Mouse (Mus musculus): ENCODE data around the gene Hoxa9. TPM values are rescaled to one million over a fixed set of nuclear protein-coding genes. Genes with fewer than 3 reads are reported as not detected.
A peak's percentile ranks its signal among the peaks of the same experiment; 100 is the strongest.

Hoxa9 gene
- polyA plus RNA-seq, 1 experiment from 2014 or later = 0.11 TPM

GRCm38 (mm10) chr6:52245757-52246142, 14.9 kb upstream of the Hoxa9 start, which contains the start of gene Hoxa11:
Gene Hoxa11, minus strand, starts transcription at chr6:52245810.
- under 1% methylated on average over 20 of the region's 20 CpGs for WGBS
- peak within 1 kb of the TSS; percentile 33 for H3K4me2 ChIP-seq (ENCODE audit: low read length)
- H3K27ac ChIP-seq (replicated peaks in 1 of 2; ENCODE audit: control insufficient read depth in 1 of 2, insufficient read depth in 1 of 2, low read depth in 2 of 2, low read length in 2 of 2) = no peak within 1 kb of the TSS
- no peak within 1 kb of the TSS for H3K9ac ChIP-seq (ENCODE audit: low read length)
- peak within 1 kb of the TSS in 1 of 2 experiments; percentile 15; a peak in 1 of 4 replicates for H3K4me3 ChIP-seq (ENCODE audit: control insufficient read depth in 1 of 2, insufficient read depth in 1 of 2, low read depth in 1 of 2, low read length in 2 of 2)
- peaks cover 98% of the 10 kb centered on the region for H3K27me3 ChIP-seq (ENCODE audit: control insufficient read depth, insufficient read depth, low read length)
- H3K36me3 ChIP-seq (ENCODE audit: control insufficient read depth, insufficient read depth, low read length) = no peaks in the 10 kb centered on the region
- no peak for ATAC-seq (ENCODE audit: insufficient number of reproducible peaks, insufficient read depth, low FRiP score, low read depth)
- H3K9me3 ChIP-seq (ENCODE audit: control insufficient read depth, low read length) = no peaks in the 10 kb centered on the region
- peaks cover 0 to 6% of the 10 kb centered on the region in 2 experiments; a peak in 2 of 4 replicates for H3K4me1 ChIP-seq (ENCODE audit: control insufficient read depth in 2 of 2, insufficient read depth in 2 of 2, low read length in 2 of 2)

DNA sequence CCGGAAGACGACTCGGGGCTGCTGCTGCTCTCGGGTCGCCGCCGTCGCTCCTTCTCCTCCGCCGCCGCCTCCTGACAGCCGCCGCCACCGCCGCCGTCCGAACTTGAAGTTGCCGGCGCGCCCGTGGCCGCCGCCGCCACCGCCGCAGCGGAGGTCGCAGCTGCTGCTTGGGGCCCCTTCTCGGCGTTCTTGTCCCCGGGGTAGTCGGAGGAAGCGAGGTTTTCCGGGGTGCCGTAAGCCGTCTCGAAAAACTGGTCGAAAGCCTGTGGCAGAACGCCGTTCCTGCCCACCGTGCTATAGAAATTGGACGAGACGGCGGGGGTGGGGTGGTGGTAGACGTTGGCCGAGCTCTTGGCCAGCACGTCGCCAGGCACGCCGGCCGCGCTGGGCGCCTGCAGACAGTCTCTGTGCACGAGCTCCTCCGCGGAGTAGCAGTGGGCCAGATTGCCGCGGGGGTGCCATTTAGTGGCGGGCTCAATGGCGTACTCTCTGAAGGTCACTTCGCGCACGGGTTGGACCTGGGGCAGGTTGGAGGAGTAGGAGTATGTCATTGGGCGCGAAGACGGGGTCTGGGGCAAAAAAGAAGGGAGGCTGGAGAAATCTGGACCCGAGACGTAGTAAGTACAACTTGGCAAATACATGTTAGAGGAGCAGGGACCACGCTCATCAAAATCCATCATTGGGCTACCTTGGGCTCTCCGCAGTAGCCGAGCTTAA, 14.3 kb upstream of the Hoxa9 start:
- Histone ChIP-seq H3K4me3 (ENCODE audit: control insufficient read depth in 1 of 2, insufficient read depth in 1 of 2, low read depth in 1 of 2, low read length in 2 of 2) (peak overlapping the region in 1 of 2 experiments; percentile 15; a peak in 1 of 4 replicates), H3K9me3 (ENCODE audit: control insufficient read depth, low read length) (no peaks in the 10 kb centered on the region), H3K27ac (replicated peaks in 1 of 2; ENCODE audit: control insufficient read depth in 1 of 2, insufficient read depth in 1 of 2, low read depth in 2 of 2, low read length in 2 of 2) (no peak overlapping the region), H3K4me2 (ENCODE audit: low read length) (peak overlapping the region; percentile 33), H3K27me3 (ENCODE audit: control insufficient read depth, insufficient read depth, low read length) (peaks cover 100% of the 10 kb centered on the region), H3K9ac (ENCODE audit: low read length) (no peak overlapping the region), H3K36me3 (ENCODE audit: control insufficient read depth, insufficient read depth, low read length) (no peaks in the 10 kb centered on the region), H3K4me1 (ENCODE audit: control insufficient read depth in 2 of 2, insufficient read depth in 2 of 2, low read length in 2 of 2) (peaks cover under 1 to 6% of the 10 kb centered on the region in 2 experiments; a peak in 2 of 4 replicates)
- 1% methylated on average over 59 of the region's 71 CpGs for WGBS
- no peak for ATAC-seq (ENCODE audit: insufficient number of reproducible peaks, insufficient read depth, low FRiP score, low read depth)

- Histone ChIP-seq H3K4me2 (ENCODE audit: low read length) (peak overlapping the region; percentile 33; the same call in 1 of the 2 replicates), H3K27ac (replicated peaks in 1 of 2; ENCODE audit: control insufficient read depth in 1 of 2, insufficient read depth in 1 of 2, low read depth in 2 of 2, low read length in 2 of 2) (no peak overlapping the region), H3K27me3 (ENCODE audit: control insufficient read depth, insufficient read depth, low read length) (peaks cover 100% of the 10 kb centered on the region), H3K36me3 (ENCODE audit: control insufficient read depth, insufficient read depth, low read length) (no peaks in the 10 kb centered on the region), H3K4me3 (ENCODE audit: control insufficient read depth in 1 of 2, insufficient read depth in 1 of 2, low read depth in 1 of 2, low read length in 2 of 2) (peak overlapping the region in 1 of 2 experiments; percentile 15; a peak in 1 of 4 replicates), H3K9ac (ENCODE audit: low read length) (no peak overlapping the region), H3K9me3 (ENCODE audit: control insufficient read depth, low read length) (no peaks in the 10 kb centered on the region), H3K4me1 (ENCODE audit: control insufficient read depth in 2 of 2, insufficient read depth in 2 of 2, low read length in 2 of 2) (peaks cover 3 to 6% of the 10 kb centered on the region in 2 experiments; a peak in 2 of 4 replicates)
- 2% methylated on average over 23 of the region's 23 CpGs for WGBS
- ATAC-seq (ENCODE audit: insufficient number of reproducible peaks, insufficient read depth, low FRiP score, low read depth) = no peak
Measured at GRCm38 (mm10) chr6:52244471-52245039, 13.7 kb upstream of the Hoxa9 start.

- ATAC-seq (ENCODE audit: insufficient number of reproducible peaks, insufficient read depth, low FRiP score, low read depth) = no peak
- H3K4me3 ChIP-seq (ENCODE audit: control insufficient read depth in 1 of 2, insufficient read depth in 1 of 2, low read depth in 1 of 2, low read length in 2 of 2) = no peak overlapping the region
- H3K4me2 ChIP-seq (ENCODE audit: low read length) = no peak overlapping the region
- H3K9ac ChIP-seq (ENCODE audit: low read length) = no peak overlapping the region
- under 1% methylated on average over 12 of the region's 12 CpGs for WGBS
- H3K36me3 ChIP-seq (ENCODE audit: control insufficient read depth, insufficient read depth, low read length) = no peaks in the 10 kb centered on the region
- peaks cover 99% of the 10 kb centered on the region for H3K27me3 ChIP-seq (ENCODE audit: control insufficient read depth, insufficient read depth, low read length)
- peaks cover 3 to 6% of the 10 kb centered on the region in 2 experiments; a peak in 2 of 4 replicates for H3K4me1 ChIP-seq (ENCODE audit: control insufficient read depth in 2 of 2, insufficient read depth in 2 of 2, low read length in 2 of 2)
- H3K9me3 ChIP-seq (ENCODE audit: control insufficient read depth, low read length) = no peaks in the 10 kb centered on the region
- H3K27ac ChIP-seq (replicated peaks in 1 of 2; ENCODE audit: control insufficient read depth in 1 of 2, insufficient read depth in 1 of 2, low read depth in 2 of 2, low read length in 2 of 2) = no peak overlapping the region
Measured at GRCm38 (mm10) chr6:52243681-52244121, 12.8 kb upstream of the Hoxa9 start.

DNA sequence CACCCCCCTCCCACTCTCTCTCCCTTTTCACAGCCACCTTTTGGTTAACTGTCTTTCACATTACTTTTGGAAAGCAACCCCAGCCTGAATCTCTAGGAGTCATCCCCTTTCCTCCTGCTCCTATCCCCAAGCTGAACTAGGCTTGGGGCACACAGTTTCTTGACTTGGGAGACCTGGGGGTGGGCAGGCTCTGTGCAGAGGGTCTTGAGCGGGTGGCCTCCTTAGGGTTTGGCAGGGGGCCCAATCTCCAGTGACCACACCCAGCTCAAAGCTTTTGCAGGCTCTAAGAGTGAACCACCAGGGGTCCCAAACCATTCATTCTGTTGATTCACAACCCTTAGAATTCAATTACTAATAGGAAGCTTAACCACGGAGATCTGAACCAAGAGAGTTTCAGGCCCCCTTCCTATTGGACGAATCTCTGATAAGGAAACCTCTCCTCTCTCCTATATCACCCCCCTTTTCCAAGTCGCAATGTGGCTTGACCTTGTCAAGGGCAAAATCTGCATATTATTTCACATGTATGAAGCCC, 12.0 kb upstream of the Hoxa9 start:
- Histone ChIP-seq H3K4me2 (ENCODE audit: low read length) (no peak overlapping the region), H3K9ac (ENCODE audit: low read length) (no peak overlapping the region), H3K36me3 (ENCODE audit: control insufficient read depth, insufficient read depth, low read length) (no peaks in the 10 kb centered on the region), H3K9me3 (ENCODE audit: control insufficient read depth, low read length) (no peaks in the 10 kb centered on the region), H3K27me3 (ENCODE audit: control insufficient read depth, insufficient read depth, low read length) (peaks cover 99% of the 10 kb centered on the region), H3K4me1 (ENCODE audit: control insufficient read depth in 2 of 2, insufficient read depth in 2 of 2, low read length in 2 of 2) (peaks cover 3 to 6% of the 10 kb centered on the region in 2 experiments; a peak in 2 of 4 replicates), H3K27ac (replicated peaks in 1 of 2; ENCODE audit: control insufficient read depth in 1 of 2, insufficient read depth in 1 of 2, low read depth in 2 of 2, low read length in 2 of 2) (no peak overlapping the region), H3K4me3 (ENCODE audit: control insufficient read depth in 1 of 2, insufficient read depth in 1 of 2, low read depth in 1 of 2, low read length in 2 of 2) (no peak overlapping the region)
- no peak for ATAC-seq (ENCODE audit: insufficient number of reproducible peaks, insufficient read depth, low FRiP score, low read depth)
- 6% methylated on average over 4 of the region's 4 CpGs for WGBS

GRCm38 (mm10) chr6:52241001-52241621, 10.2 kb upstream of the Hoxa9 start:
- H3K4me3 ChIP-seq (ENCODE audit: control insufficient read depth in 1 of 2, insufficient read depth in 1 of 2, low read depth in 1 of 2, low read length in 2 of 2) = no peak overlapping the region
- no peak overlapping the region for H3K4me2 ChIP-seq (ENCODE audit: low read length)
- WGBS = 4% methylated on average over 9 of the region's 9 CpGs

GRCm38 (mm10) chr6:52240389-52241000, 9.6 kb upstream of the Hoxa9 start, which contains the start of gene Hoxa10:
Gene Hoxa10, minus strand, starts transcription at chr6:52240854.
- H3K9ac ChIP-seq (ENCODE audit: low read length) = no peak within 1 kb of the TSS
- H3K27ac ChIP-seq (replicated peaks in 1 of 2; ENCODE audit: control insufficient read depth in 1 of 2, insufficient read depth in 1 of 2, low read depth in 2 of 2, low read length in 2 of 2) = no peak within 1 kb of the TSS
- under 1% methylated on average over 35 of the region's 35 CpGs for WGBS
- no peaks in the 10 kb centered on the region for H3K36me3 ChIP-seq (ENCODE audit: control insufficient read depth, insufficient read depth, low read length)
- H3K4me3 ChIP-seq (ENCODE audit: control insufficient read depth in 1 of 2, insufficient read depth in 1 of 2, low read depth in 1 of 2, low read length in 2 of 2) = peak within 1 kb of the TSS; percentile 10 to 15; a peak in 2 of 4 replicates
- H3K27me3 ChIP-seq (ENCODE audit: control insufficient read depth, insufficient read depth, low read length) = peaks cover 99% of the 10 kb centered on the region
- H3K9me3 ChIP-seq (ENCODE audit: control insufficient read depth, low read length) = no peaks in the 10 kb centered on the region
- peaks cover 3 to 6% of the 10 kb centered on the region in 2 experiments; a peak in 2 of 4 replicates for H3K4me1 ChIP-seq (ENCODE audit: control insufficient read depth in 2 of 2, insufficient read depth in 2 of 2, low read length in 2 of 2)
- ATAC-seq (ENCODE audit: insufficient number of reproducible peaks, insufficient read depth, low FRiP score, low read depth) = no peak
- peak within 1 kb of the TSS; percentile 47 for H3K4me2 ChIP-seq (ENCODE audit: low read length)

More at GRCm38 (mm10) chr6:52241001-52241621, 10.2 kb upstream of the Hoxa9 start:
- H3K4me1 ChIP-seq (ENCODE audit: control insufficient read depth in 2 of 2, insufficient read depth in 2 of 2, low read length in 2 of 2) = peaks cover 3 to 6% of the 10 kb centered on the region in 2 experiments; a peak in 2 of 4 replicates
- H3K36me3 ChIP-seq (ENCODE audit: control insufficient read depth, insufficient read depth, low read length) = no peaks in the 10 kb centered on the region
- H3K27me3 ChIP-seq (ENCODE audit: control insufficient read depth, insufficient read depth, low read length) = peaks cover 99% of the 10 kb centered on the region
- no peak overlapping the region for H3K27ac ChIP-seq (replicated peaks in 1 of 2; ENCODE audit: control insufficient read depth in 1 of 2, insufficient read depth in 1 of 2, low read depth in 2 of 2, low read length in 2 of 2)
- ATAC-seq (ENCODE audit: insufficient number of reproducible peaks, insufficient read depth, low FRiP score, low read depth) = no peak; the same call in 1 of the 2 replicates
- H3K9ac ChIP-seq (ENCODE audit: low read length) = no peak overlapping the region
- no peaks in the 10 kb centered on the region for H3K9me3 ChIP-seq (ENCODE audit: control insufficient read depth, low read length)

Data from heart, embryonic 14.5 days (tissue).